Comparison of ENCODE assay signal across 7 mouse cellular contexts in the genomic region with DNA sequence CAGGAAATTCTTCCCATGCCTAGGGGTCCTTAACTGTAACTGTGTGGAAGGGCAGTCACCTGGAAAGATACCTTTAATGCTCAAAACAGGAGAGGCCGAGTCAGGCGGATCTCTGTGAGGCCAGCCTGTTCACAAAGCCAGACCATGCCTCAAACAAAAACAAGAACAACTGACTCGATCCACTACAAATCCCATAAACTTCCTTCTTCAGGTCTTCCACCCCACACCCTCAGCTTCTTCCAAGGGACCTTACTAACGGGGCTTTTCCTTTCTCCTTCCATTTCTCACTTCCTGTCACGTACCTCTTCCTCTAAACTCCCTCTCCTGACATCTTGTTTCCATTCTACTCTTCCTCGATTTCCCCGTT. TPM values are rescaled to one million over a fixed set of nuclear protein-coding genes. Genes with fewer than 3 reads are reported as not detected.
DNase-seq lines count a peak whose midpoint lies in the region; ATAC-seq and TF ChIP-seq lines count a peak whose summit lies in the region.

No protein-coding gene starts in this region.

- peaks cover 28% of the 10 kb centered on the region for H3K4me1 ChIP-seq in lung, embryonic 16.5 days (replicated peaks; ENCODE audit: control insufficient read depth, insufficient read depth, low read length)
- H3K4me1 ChIP-seq in forebrain, embryonic 10.5 days: peaks cover 73% of the 10 kb centered on the region
- peaks cover 61% of the 10 kb centered on the region for H3K4me1 ChIP-seq in limb, embryonic 10.5 days
- H3K4me1 ChIP-seq in olfactory bulb, adult 2 months (ENCODE audit: control insufficient read depth, insufficient read depth, low read length): peaks cover 30% of the 10 kb centered on the region

- no peak for DNase-seq in lung, adult 18-20 months
- DNase-seq in forebrain, embryonic 10.5 days (ENCODE audit: extremely low spot score, low spot score): no peak
- no peak for DNase-seq in limb, embryonic 10.5 days (ENCODE audit: low spot score)
- no peak for DNase-seq in adrenal gland, postnatal 4 days (ENCODE audit: low spot score in 2 of 2)

- peak overlapping the region; percentile 80 for H3K9ac ChIP-seq in lung, embryonic 16.5 days (ENCODE audit: low read length)

- no peaks in the 10 kb centered on the region for H3K27me3 ChIP-seq in lung, embryonic 16.5 days (ENCODE audit: control insufficient read depth, insufficient read depth, low read depth, low read length)
- H3K27me3 ChIP-seq in forebrain, embryonic 10.5 days (ENCODE audit: poor library complexity, severe bottlenecking): no peaks in the 10 kb centered on the region
- no peaks in the 10 kb centered on the region for H3K27me3 ChIP-seq in limb, embryonic 10.5 days (ENCODE audit: low read depth, poor library complexity, severe bottlenecking)

- H3K4me2 ChIP-seq in lung, embryonic 16.5 days (ENCODE audit: low read depth, low read length): peak overlapping the region; percentile 75

- no peak for ATAC-seq in lung, embryonic 16.5 days (ENCODE audit: low read depth)
- no peak for ATAC-seq in erythroid progenitor cell, adult 5-6 weeks (replicated peaks; ENCODE audit: low FRiP score, poor library complexity, severe bottlenecking)

- TF ChIP-seq CTCF in olfactory bulb, adult 2 months (IDR thresholded peaks at IDR 0.05; ENCODE audit: insufficient read depth, low read depth, low read length): no peak

- TF ChIP-seq POLR2A in olfactory bulb, adult 2 months (IDR thresholded peaks at IDR 0.05; ENCODE audit: insufficient read depth, low read depth, low read length): no peak

- H3K36me3 ChIP-seq in lung, embryonic 16.5 days (ENCODE audit: control insufficient read depth, insufficient read depth, low read length): peaks cover 19% of the 10 kb centered on the region
- peaks cover 25% of the 10 kb centered on the region for H3K36me3 ChIP-seq in forebrain, embryonic 10.5 days (replicated peaks)
- H3K36me3 ChIP-seq in limb, embryonic 10.5 days: peaks cover 25% of the 10 kb centered on the region

- H3K27ac ChIP-seq in lung, embryonic 16.5 days (ENCODE audit: low read length): peak overlapping the region; percentile 96
- H3K27ac ChIP-seq in forebrain, embryonic 10.5 days: peak overlapping the region; percentile 98
- H3K27ac ChIP-seq in limb, embryonic 10.5 days: peak overlapping the region; percentile 98
- H3K27ac ChIP-seq in olfactory bulb, adult 2 months (ENCODE audit: insufficient read depth, low read depth, low read length): peak overlapping the region; percentile 96

- H3K9me3 ChIP-seq in lung, embryonic 16.5 days (ENCODE audit: control insufficient read depth, low read length): no peaks in the 10 kb centered on the region
- H3K9me3 ChIP-seq in forebrain, embryonic 10.5 days: no peaks in the 10 kb centered on the region
- H3K9me3 ChIP-seq in limb, embryonic 10.5 days (replicated peaks): no peaks in the 10 kb centered on the region

- H3K4me3 ChIP-seq in lung, embryonic 16.5 days (ENCODE audit: low read length): peak overlapping the region; percentile 59
- H3K4me3 ChIP-seq in forebrain, embryonic 10.5 days: peak overlapping the region; percentile 96
- peak overlapping the region; percentile 97 for H3K4me3 ChIP-seq in limb, embryonic 10.5 days
- H3K4me3 ChIP-seq in olfactory bulb, adult 2 months (ENCODE audit: insufficient read depth, low read depth, low read length): peak overlapping the region; percentile 49

- 14% methylated on average over 7 of the region's 7 CpGs for WGBS in lung, embryonic 16.5 days
- 24% methylated on average over 7 of the region's 7 CpGs for WGBS in forebrain, embryonic 10.5 days
- WGBS in limb, embryonic 10.5 days: 24% methylated on average over 7 of the region's 7 CpGs
- whole genome bisulfite sequencing in olfactory bulb, adult 2 months: 14% methylated on average over 7 of the region's 7 CpGs

RNA-seq across cellular contexts. Expression of gene Zfp574, which starts 3.9 kb away (rescaled TPM):
- 28.9 and 30.5 TPM in 2 replicates for polyA plus RNA-seq in lung, embryonic 16.5 days (2015; fragmentation: Nextera tagmentation; extraction: Ambion mirVana)
- polyA plus RNA-seq in forebrain, embryonic 10.5 days (2016; fragmentation: Nextera tagmentation; extraction: Ambion mirVana): 41.5 and 42.5 TPM in 2 replicates
- polyA plus RNA-seq in limb, embryonic 10.5 days (2016; fragmentation: Nextera tagmentation; extraction: Ambion mirVana): 44.1 and 48.3 TPM in 2 replicates
- polyA plus RNA-seq in olfactory bulb, adult 2 months (2012; ENCODE audit: insufficient read depth, insufficient read length, low replicate concordance, missing spikeins): not detected in 2 replicates
- 7.5 and 7.6 TPM in 2 replicates for total RNA-seq in erythroid progenitor cell, adult 5-6 weeks (2015; ENCODE audit: low replicate concordance)
- total RNA-seq in erythroid progenitor cell, adult 5-6 weeks (2017; ENCODE audit: low replicate concordance): 4.5 and 6.0 TPM in 2 replicates
- 10 to 100 TPM; 22.3 to 24.4 TPM for total RNA-seq in adrenal gland, postnatal 4 days (2021)

RNA-seq across cellular contexts. Expression of gene Grik5, which starts 4.1 kb away (rescaled TPM):
- polyA plus RNA-seq in lung, embryonic 16.5 days (2015; fragmentation: Nextera tagmentation; extraction: Ambion mirVana): 3.5 and 3.6 TPM in 2 replicates
- 4.4 and 6.8 TPM in 2 replicates for polyA plus RNA-seq in forebrain, embryonic 10.5 days (2016; fragmentation: Nextera tagmentation; extraction: Ambion mirVana)
- polyA plus RNA-seq in limb, embryonic 10.5 days (2016; fragmentation: Nextera tagmentation; extraction: Ambion mirVana): 5.4 and 8.7 TPM in 2 replicates
- not detected in 2 replicates for polyA plus RNA-seq in olfactory bulb, adult 2 months (2012; ENCODE audit: insufficient read depth, insufficient read length, low replicate concordance, missing spikeins)
- 5.4 and 12.3 TPM in 2 replicates for total RNA-seq in erythroid progenitor cell, adult 5-6 weeks (2015; ENCODE audit: low replicate concordance)
- 2.2 and 3.7 TPM in 2 replicates for total RNA-seq in erythroid progenitor cell, adult 5-6 weeks (2017; ENCODE audit: low replicate concordance)
- total RNA-seq in adrenal gland, postnatal 4 days (2021): 10 to 100 TPM; 38.1 to 45.1 TPM

Comparison
In these comparisons a context has a peak if more than half of its experiments do, and no peak if none do; other contexts are left out.
1. RNA of gene Zfp574, which starts 3.9 kb away (polyA plus RNA-seq): 44.1 to 48.3 TPM in limb, embryonic 10.5 days, 41.5 to 42.5 TPM in forebrain, embryonic 10.5 days and 28.9 to 30.5 TPM in lung, embryonic 16.5 days; not detected in olfactory bulb, adult 2 months; every median in the first group is over 10 times any median in the second.
2. Peak in every context shown above with its lines, with median percentiles within 50 percentile points of each other: H3K27ac ChIP-seq and H3K4me3 ChIP-seq.